13 mouse cellular contexts compared by ENCODE assay signal in the genomic region with DNA sequence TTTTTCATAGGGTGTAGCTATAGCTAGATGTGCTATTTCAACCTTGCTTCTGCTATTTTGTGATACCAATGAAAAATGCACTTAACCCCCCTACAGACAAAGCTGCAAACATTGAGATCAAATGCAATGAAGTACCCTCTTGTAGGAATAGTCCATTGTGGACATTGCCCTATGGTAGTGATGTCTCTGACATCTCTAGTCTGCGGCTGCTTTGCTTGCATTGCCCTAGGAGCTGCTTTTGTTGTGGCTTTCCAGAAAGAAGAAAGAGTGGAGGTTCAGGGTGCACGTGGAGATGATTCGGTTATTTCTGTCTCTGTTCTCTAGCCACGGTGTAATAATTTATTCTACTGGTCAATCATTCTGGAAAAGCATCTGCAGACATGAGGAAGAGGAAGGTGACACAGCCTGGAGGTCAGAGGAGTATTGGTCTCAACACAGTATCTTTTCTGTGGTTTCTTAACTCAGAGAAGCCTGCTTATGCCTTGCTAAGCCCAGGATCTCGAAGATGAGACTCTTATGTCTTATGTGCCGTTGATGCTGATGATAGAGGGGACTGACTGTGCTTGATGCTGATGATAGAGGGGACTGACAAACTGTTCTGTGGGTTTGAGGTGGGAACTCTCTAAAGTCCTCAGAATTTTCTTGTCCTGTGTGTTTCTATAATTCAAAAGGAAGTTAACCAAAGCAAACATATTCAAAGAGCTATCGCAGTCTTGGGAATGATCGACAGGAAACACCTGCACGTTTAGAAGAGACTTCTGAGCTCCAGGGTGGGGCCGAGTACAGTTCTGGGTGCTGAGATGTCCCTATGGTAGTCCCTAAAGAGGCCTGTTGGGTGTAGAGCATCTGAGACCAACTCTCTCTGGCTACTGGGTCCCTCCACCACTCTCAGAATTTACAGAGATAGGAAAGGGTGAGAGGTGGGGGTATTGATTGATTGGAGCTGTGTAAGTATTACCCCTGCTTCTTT.
"Had no signal": no experiment of that assay in that cellular context is flagged by ENCODE, and none has a peak within 500 bp of the region (broad histone marks: within the 10 kb centered on the region; RNA-seq: fewer than 3 reads in every experiment).

No protein-coding gene starts in this region.

- H3K4me3 ChIP-seq: limb, embryonic 12.5 days; liver, embryonic 13.5 days; neural tube, embryonic 13.5 days had no signal

- H3K4me2 ChIP-seq: limb, embryonic 12.5 days; liver, embryonic 13.5 days; neural tube, embryonic 13.5 days had no signal

- H3K27me3 ChIP-seq: neural tube, embryonic 13.5 days had no signal

- H3K9me3 ChIP-seq: limb, embryonic 12.5 days; liver, embryonic 13.5 days; neural tube, embryonic 13.5 days had no signal

- H3K27ac ChIP-seq: kidney, postnatal 0 days; limb, embryonic 12.5 days; liver, embryonic 13.5 days; neural tube, embryonic 13.5 days had no signal

- DNase-seq: kidney, adult 8-10 months; kidney, postnatal 36 days; layer of hippocampus, adult 9-11 months; liver; liver, embryonic 13.5 days; liver, postnatal 0 days; midbrain, embryonic 14.5 days; right cerebral cortex, postnatal 14 days had no signal

- H3K4me1 ChIP-seq: liver, embryonic 13.5 days had no signal

- ATAC-seq: inflammation-experienced regulatory T-cells, adult 6 months; intestine, postnatal 0 days; liver, postnatal 0 days had no signal

- H3K36me3 ChIP-seq: limb, embryonic 12.5 days; liver, embryonic 13.5 days; neural tube, embryonic 13.5 days had no signal

- H3K9ac ChIP-seq: limb, embryonic 12.5 days; liver, embryonic 13.5 days; liver, postnatal 0 days; neural tube, embryonic 13.5 days had no signal
